Mouse (Mus musculus) thymus, postnatal 25 days (tissue): ENCODE measurements around the gene Rp2.

ENCODE experiments used
- DNase-seq: peaks from one replicate; pipeline ENCODE4 v3.0.0; 2022

Gene Rp2

GRCm38 (mm10) chrX:20425839-20426449, 61.7 kb downstream of the Rp2 start:
- peak; percentile 25 for DNase-seq
